Mouse (Mus musculus) forebrain, postnatal 0 days (tissue): ENCODE results near the gene Dedd2. TPM values are rescaled to one million over a fixed set of nuclear protein-coding genes. Genes with fewer than 3 reads are reported as not detected.
A peak's percentile ranks its signal among the peaks of the same experiment; 100 is the strongest.

Experiments used
- ATAC-seq: fragments of 200-750 bp; cut with Nextera tagmentation; 2 replicates; pipeline ENCODE4 v1.8.0; 2017; ENCODE audit warnings: mild to moderate bottlenecking, moderate library complexity
- DNase-seq: peaks from one replicate; pipeline ENCODE4 v3.0.0-alpha.2; 2015
- H3K27ac ChIP-seq: fragments of 300-500 bp; sonication (generic); 2 replicates; pipeline ENCODE4 v1.5.1; 2014; ENCODE audit warnings: low read depth, mild to moderate bottlenecking, antibody characterized with exemption, low read length, moderate library complexity, mixed read lengths
- H3K27me3 ChIP-seq: fragments of 300-500 bp; sonication (generic); 2 replicates; pipeline ENCODE4 v1.6.1; 2014; ENCODE audit warnings: mild to moderate bottlenecking, low read length, mixed read lengths; ENCODE audit not compliant: insufficient read depth
- H3K36me3 ChIP-seq: fragments of 300-500 bp; sonication (generic); 2 replicates; pipeline ENCODE4 v1.6.1; 2014; ENCODE audit warnings: mild to moderate bottlenecking, moderate library complexity; ENCODE audit not compliant: insufficient read depth
- H3K4me1 ChIP-seq: fragments of 300-500 bp; sonication (generic); 2 replicates; pipeline ENCODE4 v1.6.1; 2014; ENCODE audit warnings: antibody characterized with exemption; ENCODE audit not compliant: insufficient read depth
- H3K4me2 ChIP-seq: fragments of 300-500 bp; sonication (generic); 2 replicates; pipeline ENCODE4 v1.6.1; 2014; ENCODE audit warnings: low read depth, mild to moderate bottlenecking, moderate library complexity
- H3K4me3 ChIP-seq: fragments of 300-500 bp; sonication (generic); 2 replicates; pipeline ENCODE4 v1.5.1; 2014; ENCODE audit warnings: low read depth, low read length, mixed read lengths
- H3K9ac ChIP-seq: fragments of 300-500 bp; sonication (generic); 2 replicates; pipeline ENCODE4 v1.6.1; 2014; ENCODE audit warnings: mild to moderate bottlenecking
- H3K9me3 ChIP-seq: fragments of 300-500 bp; sonication (generic); 2 replicates; pipeline ENCODE4 v1.6.1; 2016; ENCODE audit warnings: low read length
- CTCF ChIP-seq: sonication (generic); IDR thresholded peaks from 2 replicates; pipeline ENCODE4 v1.5.1; 2016; ENCODE audit warnings: antibody characterized with exemption, control low read depth, low read depth
- WGBS: fragments of 180-500 bp; shearing (Covaris S2); extraction: QIAGEN DNeasy Blood & Tissue Kit; methylation state at CpG from one replicate; pipeline ENCODE4 v1.1.7; 2014; 5-methylcytosine and 5-hydroxymethylcytosine counted together
- polyA plus RNA-seq: library from polyadenylated mRNA; unstranded; fragments of >200 nt; fragmentation: Nextera tagmentation; extraction: Ambion mirVana; gene quantifications from 2 replicates; pipeline ENCODE4 v1.2.1, GENCODE M21; 2015
- total RNA-seq: library from RNA; depleted of rRNA; stranded (reverse); fragments of >200 nt; gene quantifications from 2 replicates; pipeline ENCODE4 v1.2.3, GENCODE M21; 2014

The Dedd2 gene
- total and polyA plus RNA-seq, 2 experiments from 2014 or later = 17.3 to 23.4 TPM

DNA sequence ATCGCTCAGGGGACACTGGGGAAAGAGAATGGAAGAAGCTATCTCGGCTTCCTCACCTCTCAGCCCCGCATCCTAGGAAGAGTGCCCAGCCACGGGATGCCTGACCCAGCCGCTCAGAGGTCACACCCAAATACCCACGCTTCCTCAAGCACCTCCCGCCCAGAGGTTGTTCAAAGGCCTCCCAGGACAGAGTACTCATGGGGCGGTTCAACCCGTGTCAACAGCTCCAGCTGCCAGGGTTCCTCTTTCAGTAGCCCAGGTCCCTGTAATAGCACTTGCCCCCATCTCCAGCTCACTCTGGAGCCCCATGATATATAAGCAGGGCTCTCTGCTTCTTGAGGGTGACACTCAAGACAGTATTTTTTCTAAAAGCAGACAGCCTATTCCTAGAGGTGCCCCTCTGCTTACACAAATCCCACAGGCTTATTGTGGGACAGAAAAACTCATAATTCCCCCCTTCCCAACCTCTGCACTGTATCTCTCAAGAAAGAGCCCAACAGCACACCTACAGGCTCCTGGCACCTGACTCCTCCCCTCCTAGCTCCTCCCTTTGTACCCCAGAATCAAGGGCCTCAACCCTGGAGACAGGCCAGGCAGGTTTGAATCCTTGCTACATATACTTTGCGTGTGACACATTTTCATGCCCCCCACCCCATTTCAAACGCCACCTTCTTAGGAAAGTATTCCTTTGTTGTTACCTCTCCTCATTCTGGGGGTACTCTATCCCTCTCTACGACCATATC is 2.6 kb downstream of the Dedd2 start:
- Histone ChIP-seq H3K9ac (0 out of 2 replicates have a peak overlapping the region, but pooled peaks have one; percentile 76), H3K4me2 (0 out of 2 replicates have a peak overlapping the region, but pooled peaks have one; percentile 96), H3K27me3 (no peaks in the 10 kb centered on the region), H3K9me3 (no peaks in the 10 kb centered on the region), H3K4me1 (peaks cover 12% of the 10 kb centered on the region), H3K36me3 (peaks cover 16% of the 10 kb centered on the region; the same call in 1 of the 2 replicates), H3K4me3 (no peak overlapping the region), H3K27ac (no peak overlapping the region)
- DNase-seq (no peak), ATAC-seq (no peak)
- no peak for TF ChIP-seq CTCF
- WGBS = 74% methylated on average over 12 of the region's 12 CpGs

DNA sequence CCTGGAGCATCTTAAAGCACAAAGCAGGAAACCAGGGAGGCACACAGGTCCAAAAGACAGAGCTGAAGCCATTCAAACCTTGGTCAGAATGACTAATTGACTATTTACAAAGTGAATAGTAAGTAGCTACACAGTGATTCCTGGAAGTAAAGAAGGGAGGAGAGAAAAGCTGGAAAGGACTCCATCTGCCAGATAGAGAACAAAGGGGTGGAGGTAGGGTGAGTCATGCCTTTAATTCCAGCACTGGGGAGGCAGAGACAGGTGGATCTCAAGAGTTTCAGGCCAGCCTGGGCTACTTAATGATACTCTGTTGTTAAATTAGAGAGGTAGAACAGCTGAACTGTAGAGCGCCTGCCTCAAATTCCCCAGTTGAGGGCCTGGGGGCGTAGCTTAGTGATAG is 6.2 kb downstream of the Dedd2 start:
- no peak overlapping the region for H3K9ac ChIP-seq
- no peak for ATAC-seq
- 81% methylated on average over 2 of the region's 2 CpGs for WGBS
- no peak for DNase-seq
- H3K9me3 ChIP-seq = no peaks in the 10 kb centered on the region
- TF ChIP-seq CTCF = no peak
- peaks cover 38% of the 10 kb centered on the region for H3K36me3 ChIP-seq
- no peaks in the 10 kb centered on the region for H3K27me3 ChIP-seq
- no peak overlapping the region for H3K4me2 ChIP-seq
- no peaks in the 10 kb centered on the region; the same call in 1 of the 2 replicates for H3K4me1 ChIP-seq
- H3K27ac ChIP-seq = no peak overlapping the region
- H3K4me3 ChIP-seq = no peak overlapping the region

DNA sequence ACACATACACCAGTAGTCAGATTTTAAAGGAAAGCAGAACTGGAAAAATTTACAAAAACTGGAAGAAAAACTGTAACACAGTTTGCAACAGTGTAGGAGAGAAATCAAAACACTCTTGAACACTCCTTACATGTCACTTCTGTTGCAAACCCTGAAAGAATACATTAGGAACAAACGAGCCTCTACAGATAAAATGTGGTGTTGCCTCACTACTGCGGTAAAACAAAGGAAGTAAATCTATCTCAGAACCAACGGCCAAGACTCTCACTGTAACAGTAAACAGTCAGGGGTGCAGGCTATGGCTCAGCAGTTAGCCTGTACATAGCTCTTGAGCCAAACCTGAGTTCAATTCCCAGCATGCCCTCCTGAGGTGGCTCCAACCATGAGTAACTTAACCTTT is 7.3 kb downstream of the Dedd2 start:
- Histone ChIP-seq H3K36me3 (peaks cover 44% of the 10 kb centered on the region), H3K4me3 (no peak overlapping the region), H3K4me2 (no peak overlapping the region), H3K27ac (no peak overlapping the region), H3K9ac (no peak overlapping the region), H3K4me1 (no peaks in the 10 kb centered on the region), H3K27me3 (no peaks in the 10 kb centered on the region), H3K9me3 (no peaks in the 10 kb centered on the region)
- WGBS = 67% methylated on average over 3 of the region's 3 CpGs
- ATAC-seq (no peak), DNase-seq (no peak)
- no peak for TF ChIP-seq CTCF

DNA sequence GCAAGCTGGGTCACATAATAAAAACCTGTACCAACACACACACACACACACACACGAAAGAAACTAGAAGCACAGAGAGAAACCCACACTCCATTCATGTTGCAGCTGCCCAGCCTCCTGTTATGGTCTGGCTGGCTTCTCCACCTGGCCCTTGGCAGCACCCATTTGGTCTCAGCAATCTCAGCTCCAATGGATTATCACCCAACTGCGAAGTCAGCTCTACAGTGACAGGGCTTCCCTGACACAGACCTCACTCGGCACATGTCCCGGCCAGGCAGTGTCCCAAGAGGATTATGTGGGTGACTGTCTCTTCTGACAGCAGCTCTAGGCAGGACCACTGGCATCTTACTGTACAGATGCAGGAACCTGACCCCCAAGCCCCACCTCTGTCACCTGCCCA is 9.9 kb downstream of the Dedd2 start:
- Histone ChIP-seq H3K9ac (no peak overlapping the region), H3K27me3 (no peaks in the 10 kb centered on the region), H3K36me3 (peaks cover 52% of the 10 kb centered on the region), H3K27ac (no peak overlapping the region), H3K4me1 (no peaks in the 10 kb centered on the region), H3K4me2 (no peak overlapping the region), H3K4me3 (no peak overlapping the region), H3K9me3 (no peaks in the 10 kb centered on the region)
- ATAC-seq (no peak), DNase-seq (no peak)
- WGBS = 85% methylated on average over 4 of the region's 4 CpGs
- no peak for TF ChIP-seq CTCF

DNA sequence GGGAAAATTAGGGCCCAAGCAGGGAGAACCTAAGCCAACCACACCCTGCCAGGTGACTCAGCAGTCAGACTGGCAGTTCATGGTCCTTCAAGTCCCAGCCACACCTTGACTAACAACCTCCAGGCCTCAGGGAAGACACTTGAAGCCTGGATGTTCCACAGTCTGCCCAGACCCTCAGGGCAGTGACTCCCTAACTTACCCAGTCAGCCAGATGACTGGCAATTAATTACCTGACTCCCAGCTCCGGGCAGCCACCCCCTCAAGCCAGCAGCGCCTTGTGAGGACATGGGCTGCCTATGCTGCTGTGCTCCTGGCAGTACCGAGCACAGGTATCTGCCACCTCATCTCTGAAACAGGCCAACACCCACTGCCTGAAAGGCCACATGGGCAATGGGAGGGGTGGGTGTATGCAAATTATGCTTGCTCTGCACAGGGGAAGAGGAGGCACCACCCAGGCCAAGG is 11.2 kb downstream of the Dedd2 start:
- no peak overlapping the region for H3K27ac ChIP-seq
- TF ChIP-seq CTCF = no peak
- DNase-seq (no peak), ATAC-seq (no peak)
- H3K9ac ChIP-seq = no peak overlapping the region
- 82% methylated on average over 3 of the region's 3 CpGs for WGBS
- H3K27me3 ChIP-seq = no peaks in the 10 kb centered on the region
- H3K36me3 ChIP-seq = peaks cover 50% of the 10 kb centered on the region
- no peak overlapping the region for H3K4me2 ChIP-seq
- no peak overlapping the region for H3K4me3 ChIP-seq
- H3K4me1 ChIP-seq = no peaks in the 10 kb centered on the region
- no peaks in the 10 kb centered on the region for H3K9me3 ChIP-seq

DNA sequence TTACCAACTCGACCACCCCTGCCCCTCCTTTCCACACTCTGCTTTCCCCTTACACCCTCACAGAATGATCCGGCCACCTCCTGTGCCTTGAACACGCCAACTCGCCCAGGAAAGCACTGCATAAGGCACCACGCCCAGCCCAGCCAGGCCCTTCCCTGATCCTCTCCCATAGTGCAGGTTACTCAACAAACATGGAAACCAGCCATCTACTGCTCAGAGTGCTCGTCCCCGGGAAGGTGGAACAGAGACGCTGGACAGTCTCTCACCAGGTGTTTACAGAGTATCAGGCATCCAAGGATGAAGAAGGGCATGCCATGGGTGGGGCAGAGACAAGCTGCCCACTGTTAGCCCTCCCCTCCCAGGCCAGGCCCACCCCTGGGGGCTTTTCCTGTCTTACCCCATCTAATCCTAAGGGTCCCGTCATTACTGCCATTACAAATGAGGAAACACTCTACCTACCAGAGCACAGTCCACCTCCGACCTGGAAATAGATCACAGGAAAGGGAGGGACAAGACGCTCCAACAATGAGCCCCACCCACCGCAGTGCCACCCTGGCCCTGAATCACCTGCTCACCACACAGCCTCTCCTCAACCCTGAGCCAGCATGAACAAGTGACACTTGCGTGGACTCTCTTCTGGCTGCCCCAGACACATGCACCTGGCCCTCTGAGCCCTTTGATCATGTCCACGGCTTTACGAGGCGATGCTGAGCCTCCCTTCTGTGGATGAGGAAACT is 14.2 kb downstream of the Dedd2 start:
- no peak overlapping the region for H3K4me3 ChIP-seq
- H3K36me3 ChIP-seq = peaks cover 68% of the 10 kb centered on the region
- DNase-seq (no peak), ATAC-seq (no peak)
- 89% methylated on average over 16 of the region's 16 CpGs for whole genome bisulfite sequencing
- no peak overlapping the region for H3K4me2 ChIP-seq
- no peaks in the 10 kb centered on the region for H3K4me1 ChIP-seq
- H3K9me3 ChIP-seq = no peaks in the 10 kb centered on the region
- no peak for TF ChIP-seq CTCF
- no peaks in the 10 kb centered on the region for H3K27me3 ChIP-seq
- H3K27ac ChIP-seq = no peak overlapping the region
- H3K9ac ChIP-seq = no peak overlapping the region
